Mouse (Mus musculus) embryonic facial prominence, embryonic 13.5 days (tissue): ENCODE results near the gene Ucp2. TPM values are rescaled to one million over a fixed set of nuclear protein-coding genes. Genes with fewer than 3 reads are reported as not detected.

Experiments used
- ATAC-seq: fragments of 200-750 bp; cut with Nextera tagmentation; 2 replicates; pipeline ENCODE4 v1.8.0; 2017; ENCODE audit warnings: low read depth; ENCODE audit not compliant: insufficient number of reproducible peaks, insufficient read depth, low FRiP score, low TSS enrichment
- H3K27ac ChIP-seq: fragments of 300-500 bp; sonication (generic); 2 replicates; pipeline ENCODE4 v1.5.1; 2015; ENCODE audit warnings: moderate library complexity, mild to moderate bottlenecking, inconsistent platforms
- H3K27me3 ChIP-seq: fragments of 300-500 bp; sonication (generic); 2 replicates; pipeline ENCODE4 v1.6.1; 2015; ENCODE audit warnings: mild to moderate bottlenecking, inconsistent platforms
- H3K36me3 ChIP-seq: fragments of 300-500 bp; sonication (generic); 2 replicates; pipeline ENCODE4 v1.6.1; 2015; ENCODE audit warnings: mild to moderate bottlenecking, inconsistent platforms
- H3K4me1 ChIP-seq: fragments of 300-500 bp; sonication (generic); 2 replicates; pipeline ENCODE4 v1.6.1; 2015; ENCODE audit warnings: inconsistent platforms
- H3K4me2 ChIP-seq: fragments of 300-500 bp; sonication (generic); 2 replicates; pipeline ENCODE4 v1.6.1; 2015; ENCODE audit warnings: moderate library complexity, mild to moderate bottlenecking, inconsistent platforms
- H3K4me3 ChIP-seq: fragments of 300-500 bp; sonication (generic); 2 replicates; pipeline ENCODE4 v1.5.1; 2015; ENCODE audit warnings: mild to moderate bottlenecking, inconsistent platforms
- H3K9ac ChIP-seq: fragments of 300-500 bp; sonication (generic); 2 replicates; pipeline ENCODE4 v1.6.1; 2015; ENCODE audit warnings: mild to moderate bottlenecking, inconsistent platforms
- H3K9me3 ChIP-seq: fragments of 300-500 bp; sonication (generic); 2 replicates; pipeline ENCODE4 v1.6.1; 2016; ENCODE audit warnings: inconsistent platforms
- WGBS: fragments of 180-500 bp; shearing (Covaris S2); methylation state at CpG from one replicate; pipeline ENCODE4 v1.1.7; 2015; ENCODE audit warnings: mixed read lengths; 5-methylcytosine and 5-hydroxymethylcytosine counted together
- polyA plus RNA-seq: library from polyadenylated mRNA; unstranded; fragments of >200 nt; fragmentation: Nextera tagmentation; extraction: Ambion mirVana; gene quantifications from 2 replicates; pipeline ENCODE4 v1.2.1, GENCODE M21; 2015

The Ucp2 gene
- polyA plus RNA-seq, 1 experiment from 2014 or later, result 159 TPM

- no peak overlapping the region for H3K27ac ChIP-seq
- no peaks in the 10 kb centered on the region for H3K4me1 ChIP-seq
- H3K36me3 ChIP-seq, result no peaks in the 10 kb centered on the region
- no peak overlapping the region for H3K4me3 ChIP-seq
- no peak overlapping the region for H3K9ac ChIP-seq
- no peak for ATAC-seq
- H3K4me2 ChIP-seq, result no peak overlapping the region
- no peaks in the 10 kb centered on the region for H3K9me3 ChIP-seq
- peaks cover 3% of the 10 kb centered on the region; the same call in 1 of the 2 replicates for H3K27me3 ChIP-seq
- WGBS, result 79% methylated on average over 3 of the region's 3 CpGs
These were observed 15.5 kb downstream of the Ucp2 start for GRCm38 (mm10) chr7:100508670-100509069.

GRCm38 (mm10) chr7:100511602-100512001 is 18.5 kb downstream of the Ucp2 start:
- no peak overlapping the region for H3K4me2 ChIP-seq
- no peaks in the 10 kb centered on the region for H3K9me3 ChIP-seq
- no peak for ATAC-seq
- no peak overlapping the region for H3K9ac ChIP-seq
- no peaks in the 10 kb centered on the region for H3K36me3 ChIP-seq
- no peak overlapping the region for H3K4me3 ChIP-seq
- no peaks in the 10 kb centered on the region for H3K4me1 ChIP-seq
- 72% methylated on average over 8 of the region's 8 CpGs for WGBS
- no peak overlapping the region for H3K27ac ChIP-seq
- H3K27me3 ChIP-seq, result peaks cover 6% of the 10 kb centered on the region; the same call in 1 of the 2 replicates

- WGBS, result 50% methylated on average over 11 of the region's 11 CpGs
- Histone ChIP-seq H3K4me1 (no peaks in the 10 kb centered on the region), H3K27me3 (peaks cover 6% of the 10 kb centered on the region; the same call in 1 of the 2 replicates), H3K36me3 (no peaks in the 10 kb centered on the region), H3K9ac (no peak within 1 kb of the TSS), H3K27ac (no peak within 1 kb of the TSS), H3K4me2 (peak within 1 kb of the TSS; percentile 16; the same call in 1 of the 2 replicates), H3K9me3 (no peaks in the 10 kb centered on the region), H3K4me3 (no peak within 1 kb of the TSS; the same call in 1 of the 2 replicates)
- ATAC-seq, result no peak
These were observed 21.4 kb downstream of the Ucp2 start, which contains the start of gene Dnajb13 for GRCm38 (mm10) chr7:100514573-100514972. Gene Dnajb13 (minus strand): TSS chr7:100514960.

DNA sequence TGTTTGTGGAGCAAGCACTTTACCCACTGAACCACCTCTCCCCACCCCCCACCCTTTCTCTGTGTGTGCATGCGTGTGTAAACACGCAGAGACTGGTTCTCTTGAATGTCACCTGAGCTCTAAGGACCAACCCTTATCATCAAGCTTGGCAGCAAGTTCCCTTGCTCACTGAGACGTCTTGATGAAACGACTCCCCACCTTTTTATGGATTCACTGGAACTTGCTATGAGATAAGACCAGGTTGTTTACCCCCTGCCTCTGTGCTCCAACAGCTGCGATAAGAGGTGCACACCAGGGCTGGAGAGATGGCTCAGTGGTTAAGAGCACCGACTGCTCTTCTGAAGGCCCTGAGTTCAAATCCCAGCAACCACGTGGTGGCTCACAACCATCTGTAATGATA is 27.1 kb downstream of the Ucp2 start:
- Histone ChIP-seq H3K9me3 (no peaks in the 10 kb centered on the region), H3K4me1 (no peaks in the 10 kb centered on the region), H3K27me3 (no peaks in the 10 kb centered on the region), H3K36me3 (no peaks in the 10 kb centered on the region), H3K4me3 (no peak overlapping the region), H3K9ac (no peak overlapping the region), H3K4me2 (no peak overlapping the region), H3K27ac (no peak overlapping the region)
- ATAC-seq, result no peak
- 67% methylated on average over 7 of the region's 7 CpGs for WGBS

DNA sequence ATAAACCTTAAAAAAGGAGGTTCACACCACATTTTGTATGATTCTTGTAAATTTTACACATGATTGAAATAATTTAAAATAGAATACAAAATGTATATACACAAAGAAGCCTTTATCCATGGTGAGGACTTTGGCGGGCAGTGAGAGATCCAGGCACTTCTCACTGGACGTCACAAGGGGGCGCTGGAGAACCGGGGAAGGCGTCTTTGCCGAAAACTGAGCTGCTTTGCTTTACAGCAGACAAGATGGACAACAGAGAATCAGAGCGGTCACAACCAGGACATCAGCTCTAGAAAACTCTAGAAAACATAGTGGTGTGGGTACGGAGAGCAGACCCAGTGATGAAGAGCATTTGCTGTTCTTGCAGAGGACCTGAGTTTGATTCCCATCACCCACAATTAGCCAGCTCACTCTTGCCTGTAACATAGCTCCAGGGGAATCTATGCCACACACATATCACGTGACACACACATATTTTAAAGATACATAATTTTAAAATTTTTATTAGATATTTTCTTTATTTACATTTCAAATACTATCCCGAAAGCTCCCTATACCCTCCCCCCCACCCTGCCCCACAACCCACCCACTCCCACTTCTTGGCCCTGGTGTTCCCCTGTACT is 27.6 kb downstream of the Ucp2 start:
- Histone ChIP-seq H3K4me2 (0 out of 2 replicates have a peak overlapping the region, but pooled peaks have one; percentile 11), H3K9ac (no peak overlapping the region), H3K9me3 (no peaks in the 10 kb centered on the region), H3K4me1 (no peaks in the 10 kb centered on the region), H3K4me3 (no peak overlapping the region), H3K27me3 (no peaks in the 10 kb centered on the region), H3K27ac (no peak overlapping the region), H3K36me3 (no peaks in the 10 kb centered on the region)
- 22% methylated on average over 10 of the region's 10 CpGs for WGBS
- ATAC-seq, result no peak

DNA sequence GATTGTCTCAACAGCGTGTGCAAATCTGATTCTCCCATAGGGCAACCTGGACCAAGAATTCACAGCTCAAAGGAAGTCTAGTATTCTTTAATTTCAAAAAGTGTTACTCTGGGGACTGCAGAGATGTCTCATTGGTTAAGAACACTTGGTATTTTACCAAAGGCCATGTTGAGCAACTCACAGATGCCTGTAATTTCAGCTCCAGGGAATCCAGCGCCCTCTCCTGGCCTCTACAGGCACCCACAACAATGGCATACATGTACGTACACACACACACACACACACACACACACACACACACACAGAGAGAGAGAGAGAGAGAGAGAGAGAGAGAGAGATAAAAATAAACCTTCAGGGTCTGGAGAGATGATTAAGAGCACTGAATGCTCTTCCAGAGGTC is 29.1 kb downstream of the Ucp2 start:
- no peaks in the 10 kb centered on the region for H3K4me1 ChIP-seq
- H3K27ac ChIP-seq, result no peak overlapping the region
- H3K4me2 ChIP-seq, result no peak overlapping the region
- no peaks in the 10 kb centered on the region for H3K9me3 ChIP-seq
- 73% methylated on average over 3 of the region's 3 CpGs for WGBS
- no peaks in the 10 kb centered on the region for H3K36me3 ChIP-seq
- no peak overlapping the region for H3K4me3 ChIP-seq
- H3K27me3 ChIP-seq, result no peaks in the 10 kb centered on the region; the same call in 1 of the 2 replicates
- no peak for ATAC-seq
- no peak overlapping the region for H3K9ac ChIP-seq

- Histone ChIP-seq H3K9ac (no peak overlapping the region), H3K4me2 (no peak overlapping the region), H3K4me3 (no peak overlapping the region), H3K27ac (no peak overlapping the region), H3K27me3 (no peaks in the 10 kb centered on the region; the same call in 1 of the 2 replicates), H3K4me1 (no peaks in the 10 kb centered on the region), H3K9me3 (no peaks in the 10 kb centered on the region), H3K36me3 (no peaks in the 10 kb centered on the region)
- ATAC-seq, result no peak
- WGBS, result 60% methylated on average over 8 of the region's 8 CpGs
These were observed 31.5 kb downstream of the Ucp2 start for GRCm38 (mm10) chr7:100524669-100525068.

DNA sequence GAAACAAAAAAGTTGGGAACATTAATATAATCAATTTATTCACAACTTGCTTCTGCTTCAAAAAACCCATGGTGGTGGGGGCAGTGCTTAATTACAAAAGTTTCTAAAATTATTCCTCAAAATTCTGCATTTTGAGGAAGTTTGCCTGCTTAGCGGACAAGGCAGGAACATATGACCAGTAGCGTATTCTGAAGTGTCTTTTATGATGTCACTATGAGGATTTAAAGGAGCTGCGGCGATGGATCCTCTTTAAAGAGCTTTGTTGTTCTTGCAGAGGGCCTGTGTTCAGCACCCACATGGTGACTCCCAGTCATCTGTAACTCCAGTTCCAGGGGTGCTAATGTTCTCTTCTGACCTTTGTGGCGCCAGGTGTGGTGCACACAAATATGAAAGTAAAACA is 37.6 kb downstream of the Ucp2 start:
- Histone ChIP-seq H3K27me3 (no peaks in the 10 kb centered on the region; the same call in 1 of the 2 replicates), H3K9me3 (no peaks in the 10 kb centered on the region), H3K9ac (no peak overlapping the region), H3K36me3 (no peaks in the 10 kb centered on the region), H3K4me2 (no peak overlapping the region), H3K27ac (no peak overlapping the region), H3K4me3 (no peak overlapping the region), H3K4me1 (no peaks in the 10 kb centered on the region)
- ATAC-seq, result no peak
- 91% methylated on average over 5 of the region's 5 CpGs for WGBS

GRCm38 (mm10) chr7:100533503-100533902 is 40.4 kb downstream of the Ucp2 start:
- H3K4me2 ChIP-seq, result no peak overlapping the region
- 72% methylated on average over 2 of the region's 2 CpGs for WGBS
- no peaks in the 10 kb centered on the region for H3K36me3 ChIP-seq
- ATAC-seq, result no peak
- H3K4me1 ChIP-seq, result peaks cover 10% of the 10 kb centered on the region
- no peak overlapping the region for H3K27ac ChIP-seq
- H3K27me3 ChIP-seq, result no peaks in the 10 kb centered on the region
- no peak overlapping the region for H3K4me3 ChIP-seq
- H3K9me3 ChIP-seq, result no peaks in the 10 kb centered on the region
- H3K9ac ChIP-seq, result no peak overlapping the region

DNA sequence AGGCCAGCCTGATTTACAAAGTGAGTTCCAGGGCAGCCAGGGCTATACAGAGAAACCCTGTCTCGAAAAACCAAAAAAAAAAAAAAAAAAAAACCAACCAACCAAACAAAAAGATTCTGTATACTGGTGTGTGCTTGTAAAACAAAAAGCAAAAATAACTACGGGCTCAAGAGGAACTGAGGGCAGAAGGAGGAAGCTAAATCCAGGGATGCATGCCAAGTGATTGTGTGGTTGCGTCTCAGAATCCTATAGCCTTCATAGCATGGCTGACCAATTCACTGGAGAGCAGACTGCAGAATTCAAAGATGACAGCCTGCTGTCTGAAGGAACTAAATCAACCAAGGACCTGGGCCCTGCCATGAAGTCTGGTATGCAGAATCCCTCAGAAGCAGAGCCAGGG is 41.1 kb downstream of the Ucp2 start:
- no peak overlapping the region for H3K27ac ChIP-seq
- WGBS, result 82% methylated on average over 3 of the region's 3 CpGs

GRCm38 (mm10) chr7:100535831-100536230 is 42.7 kb downstream of the Ucp2 start:
- Histone ChIP-seq H3K4me3 (peak overlapping the region; percentile 70; the same call in 1 of the 2 replicates), H3K9me3 (no peaks in the 10 kb centered on the region), H3K4me1 (peaks cover 10% of the 10 kb centered on the region), H3K4me2 (peak overlapping the region; percentile 62), H3K36me3 (peaks cover 19% of the 10 kb centered on the region), H3K27ac (no peak overlapping the region), H3K9ac (no peak overlapping the region), H3K27me3 (no peaks in the 10 kb centered on the region)
- 88% methylated on average over 2 of the region's 2 CpGs for WGBS
- no peak for ATAC-seq

More for the DNA sequence above, 41.1 kb downstream of the Ucp2 start:
- Histone ChIP-seq H3K9ac (no peak overlapping the region), H3K27me3 (no peaks in the 10 kb centered on the region), H3K36me3 (peaks cover 4% of the 10 kb centered on the region), H3K4me2 (no peak overlapping the region), H3K4me1 (peaks cover 10% of the 10 kb centered on the region), H3K4me3 (no peak overlapping the region), H3K9me3 (no peaks in the 10 kb centered on the region)
- ATAC-seq, result no peak

GRCm38 (mm10) chr7:100536804-100537518 is 43.8 kb downstream of the Ucp2 start, which contains the start of gene Coa4:
Gene Coa4 (plus strand): TSS chr7:100537071.
- H3K9me3 ChIP-seq, result no peaks in the 10 kb centered on the region
- H3K27me3 ChIP-seq, result no peaks in the 10 kb centered on the region
- H3K27ac ChIP-seq, result peak within 1 kb of the TSS; percentile 81
- H3K4me1 ChIP-seq, result peaks cover 10% of the 10 kb centered on the region
- H3K9ac ChIP-seq, result peak within 1 kb of the TSS; percentile 81
- ATAC-seq, result peak; percentile 98
- peaks cover 19% of the 10 kb centered on the region for H3K36me3 ChIP-seq
- H3K4me3 ChIP-seq, result peak within 1 kb of the TSS; percentile 70
- H3K4me2 ChIP-seq, result peak within 1 kb of the TSS; percentile 62
- under 1% methylated on average over 33 of the region's 33 CpGs for WGBS
